Mouse (Mus musculus): Measurements from ENCODE around the gene Gdpgp1. TPM values are rescaled to one million over a fixed set of nuclear protein-coding genes. Genes with fewer than 3 reads are reported as not detected.

Gdpgp1 gene
- polyA plus RNA-seq, 1 experiment: 3.0 TPM

DNA sequence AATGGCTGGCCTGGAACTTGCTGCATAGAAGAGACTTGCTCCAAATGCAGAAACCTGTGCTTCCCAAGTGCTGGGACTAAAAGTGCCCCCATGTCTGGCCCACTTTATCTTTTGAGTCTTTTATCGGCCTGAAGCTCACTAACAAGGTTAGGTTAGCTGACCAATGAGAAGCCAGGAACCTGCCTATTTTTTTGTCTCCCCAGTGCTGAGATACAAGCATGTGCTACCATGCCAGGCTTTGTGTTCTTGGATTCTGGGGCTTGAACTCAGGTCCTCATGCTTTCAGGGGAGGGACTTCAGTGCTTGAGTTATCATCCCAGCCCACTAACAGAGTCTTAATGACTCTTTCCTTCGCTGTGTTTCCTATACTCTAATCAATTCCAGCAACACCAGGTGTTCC lies 25.0 kb downstream of the Gdpgp1 start:
- DNase-seq (ENCODE audit: low read depth in 1 of 2, low spot score in 2 of 2): no peak
- 84% methylated on average over 2 of the region's 2 CpGs for WGBS
- no peaks in the 10 kb centered on the region for H3K36me3 ChIP-seq (ENCODE audit: control insufficient read depth, insufficient read depth, low read length)
- H3K4me1 ChIP-seq (ENCODE audit: control insufficient read depth, insufficient read depth, insufficient read length): 0 out of 2 replicates have a peak, but pooled peaks cover 3% of the 10 kb centered on the region
- TF ChIP-seq POLR2A (IDR thresholded peaks at IDR 0.05; ENCODE audit: low read depth, low read length): no peak
- no peak for TF ChIP-seq CTCF (IDR thresholded peaks at IDR 0.05; ENCODE audit: extremely low read depth, insufficient read depth, insufficient read length, insufficient replicate concordance)
- no peaks in the 10 kb centered on the region for H3K27me3 ChIP-seq (ENCODE audit: control insufficient read depth, insufficient read depth, low read length)
- no peak overlapping the region for H3K4me3 ChIP-seq (ENCODE audit: extremely low read depth, insufficient read depth, insufficient read length)
- H3K27ac ChIP-seq (ENCODE audit: insufficient read depth, low read length): no peak overlapping the region

DNA sequence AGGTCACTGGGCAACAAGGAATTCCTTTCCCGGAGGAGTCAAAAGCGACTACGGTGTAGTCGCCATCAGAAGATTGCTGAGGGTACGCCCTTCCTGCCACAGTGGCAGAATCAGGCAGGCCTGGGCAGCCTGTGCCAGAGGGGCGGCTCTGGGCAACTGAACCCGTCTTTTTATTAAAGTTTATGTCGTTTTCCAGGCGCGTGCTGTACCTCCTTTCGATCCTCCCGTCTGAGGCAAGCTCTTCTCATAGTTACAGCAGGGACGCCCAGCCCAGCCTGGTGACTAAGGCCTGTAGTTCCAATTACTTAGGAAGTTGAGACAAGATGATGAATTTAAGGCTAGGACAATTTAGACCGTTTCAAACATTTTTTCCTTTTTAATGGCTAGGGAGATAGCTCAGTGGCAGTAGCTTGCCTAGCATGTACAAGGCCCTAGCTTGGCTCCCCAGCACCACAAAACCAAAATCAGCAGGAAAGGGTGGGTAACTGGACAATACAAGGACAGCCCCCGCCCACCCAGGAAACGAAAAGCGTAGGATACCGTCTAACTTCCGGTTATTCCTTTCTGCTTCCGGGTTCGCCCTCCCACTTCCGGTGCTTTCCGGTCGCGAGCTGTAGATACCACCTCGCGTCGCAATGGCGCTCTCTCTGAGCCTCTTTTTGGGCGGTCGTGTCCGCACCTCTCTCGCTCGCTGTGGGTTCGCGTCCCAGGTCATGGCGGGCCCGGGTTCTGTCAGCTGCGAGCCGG lies 28.1 kb downstream of the Gdpgp1 start, which contains the start of gene Ngrn:
Gene Ngrn (plus strand): TSS at position 591 of the 747 bp plus-strand sequence.
- no peaks in the 10 kb centered on the region for H3K27me3 ChIP-seq (ENCODE audit: control insufficient read depth, insufficient read depth, low read length)

GRCm38 (mm10) chr7:80261372-80261990 lies 28.8 kb downstream of the Gdpgp1 start:
- peak overlapping the region; percentile 66 for H3K27ac ChIP-seq (ENCODE audit: insufficient read depth, low read length)
- no peak for TF ChIP-seq POLR2A (IDR thresholded peaks at IDR 0.05; ENCODE audit: low read depth, low read length)
- no peak for TF ChIP-seq CTCF (IDR thresholded peaks at IDR 0.05; ENCODE audit: extremely low read depth, insufficient read depth, insufficient read length, insufficient replicate concordance)
- no peaks in the 10 kb centered on the region for H3K27me3 ChIP-seq (ENCODE audit: control insufficient read depth, insufficient read depth, low read length)
- peak overlapping the region; percentile 84 for H3K4me3 ChIP-seq (ENCODE audit: extremely low read depth, insufficient read depth, insufficient read length)
- H3K36me3 ChIP-seq (ENCODE audit: control insufficient read depth, insufficient read depth, low read length): peaks cover 8% of the 10 kb centered on the region
- no peak for DNase-seq (ENCODE audit: low read depth in 1 of 2, low spot score in 2 of 2)
- 2% methylated on average over 32 of the region's 32 CpGs for WGBS
- H3K4me1 ChIP-seq (ENCODE audit: control insufficient read depth, insufficient read depth, insufficient read length): 0 out of 2 replicates have a peak, but pooled peaks cover 3% of the 10 kb centered on the region

More for the DNA sequence above, 28.1 kb downstream of the Gdpgp1 start, which contains the start of gene Ngrn:
- peak; percentile 70 to 79 for DNase-seq (ENCODE audit: low read depth in 1 of 2, low spot score in 2 of 2)
- peak within 1 kb of the TSS; percentile 84 for H3K4me3 ChIP-seq (ENCODE audit: extremely low read depth, insufficient read depth, insufficient read length)
- TF ChIP-seq CTCF (IDR thresholded peaks at IDR 0.05; ENCODE audit: extremely low read depth, insufficient read depth, insufficient read length, insufficient replicate concordance) (no peak), POLR2A (IDR thresholded peaks at IDR 0.05; ENCODE audit: low read depth, low read length) (peak; percentile 60; the same call in 1 of the 2 replicates)
- H3K4me1 ChIP-seq (ENCODE audit: control insufficient read depth, insufficient read depth, insufficient read length): 0 out of 2 replicates have a peak, but pooled peaks cover 3% of the 10 kb centered on the region
- H3K27ac ChIP-seq (ENCODE audit: insufficient read depth, low read length): peak within 1 kb of the TSS; percentile 66
- peaks cover 6% of the 10 kb centered on the region for H3K36me3 ChIP-seq (ENCODE audit: control insufficient read depth, insufficient read depth, low read length)
- WGBS: 30% methylated on average over 40 of the region's 40 CpGs

GRCm38 (mm10) chr7:80264606-80265005 lies 31.9 kb downstream of the Gdpgp1 start:
- WGBS: 93% methylated on average over 12 of the region's 12 CpGs
- H3K36me3 ChIP-seq (ENCODE audit: control insufficient read depth, insufficient read depth, low read length): peaks cover 9% of the 10 kb centered on the region
- TF ChIP-seq CTCF (IDR thresholded peaks at IDR 0.05; ENCODE audit: extremely low read depth, insufficient read depth, insufficient read length, insufficient replicate concordance): no peak
- TF ChIP-seq POLR2A (IDR thresholded peaks at IDR 0.05; ENCODE audit: low read depth, low read length): no peak

GRCm38 (mm10) chr7:80267764-80268163 lies 35.1 kb downstream of the Gdpgp1 start:
- WGBS: 82% methylated on average over 1 of the region's 1 CpGs
- no peak overlapping the region for H3K27ac ChIP-seq (ENCODE audit: insufficient read depth, low read length)
- no peak for TF ChIP-seq CTCF (IDR thresholded peaks at IDR 0.05; ENCODE audit: extremely low read depth, insufficient read depth, insufficient read length, insufficient replicate concordance)
- H3K27me3 ChIP-seq (ENCODE audit: control insufficient read depth, insufficient read depth, low read length): no peaks in the 10 kb centered on the region
- H3K4me3 ChIP-seq (ENCODE audit: extremely low read depth, insufficient read depth, insufficient read length): no peak overlapping the region
- H3K4me1 ChIP-seq (ENCODE audit: control insufficient read depth, insufficient read depth, insufficient read length): peaks cover 4% of the 10 kb centered on the region; the same call in 1 of the 2 replicates
- peaks cover 9% of the 10 kb centered on the region for H3K36me3 ChIP-seq (ENCODE audit: control insufficient read depth, insufficient read depth, low read length)
- no peak for DNase-seq (ENCODE audit: low read depth in 1 of 2, low spot score in 2 of 2)

More at GRCm38 (mm10) chr7:80264606-80265005, 31.9 kb downstream of the Gdpgp1 start:
- DNase-seq (ENCODE audit: low read depth in 1 of 2, low spot score in 2 of 2): no peak
- H3K27me3 ChIP-seq (ENCODE audit: control insufficient read depth, insufficient read depth, low read length): no peaks in the 10 kb centered on the region
- no peak overlapping the region for H3K4me3 ChIP-seq (ENCODE audit: extremely low read depth, insufficient read depth, insufficient read length)
- peaks cover 4% of the 10 kb centered on the region; the same call in 1 of the 2 replicates for H3K4me1 ChIP-seq (ENCODE audit: control insufficient read depth, insufficient read depth, insufficient read length)
- H3K27ac ChIP-seq (ENCODE audit: insufficient read depth, low read length): no peak overlapping the region

DNA sequence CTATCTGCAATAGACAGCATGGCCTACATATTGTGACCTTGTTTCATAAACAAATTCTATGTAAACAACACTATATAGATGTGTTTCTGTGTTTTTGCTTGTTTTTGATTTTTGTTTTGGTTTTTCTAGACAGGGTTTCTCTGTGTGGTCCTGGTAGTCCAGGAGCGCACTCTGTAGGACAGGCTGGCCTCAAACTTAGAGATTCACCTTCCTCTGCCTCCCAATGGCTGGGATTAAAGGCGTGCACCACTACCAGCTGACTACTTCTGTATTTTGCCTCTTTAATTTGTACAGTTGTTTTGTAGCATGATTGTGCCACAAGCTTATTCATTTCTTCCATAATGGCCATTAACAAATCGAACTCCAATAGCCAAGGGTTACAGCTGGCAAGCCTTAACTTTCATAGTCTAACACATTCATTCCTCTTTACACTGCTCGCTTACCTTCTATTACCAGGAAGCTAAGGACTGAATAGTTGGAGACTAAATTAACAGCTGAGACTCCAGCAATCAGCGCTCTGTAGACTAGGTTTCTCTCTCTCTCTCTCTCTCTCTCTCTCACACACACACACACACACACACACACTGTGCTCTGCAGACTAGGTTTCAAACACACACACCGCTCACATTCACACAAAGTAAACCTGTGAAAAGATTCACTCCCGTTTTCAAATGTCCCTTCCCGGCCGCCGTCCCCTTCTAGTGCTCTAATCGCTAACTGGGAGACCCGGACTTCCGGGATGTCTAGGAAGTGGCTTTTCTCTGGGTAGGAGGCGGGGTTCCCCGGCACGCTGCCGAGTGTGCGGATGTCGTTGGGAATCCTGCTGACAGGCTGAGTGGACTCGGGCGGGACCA lies 36.5 kb downstream of the Gdpgp1 start, which contains the start of gene Vps33b:
Gene Vps33b (plus strand): TSS at position 753 of the 854 bp plus-strand sequence.
- peak; percentile 86 to 95 for DNase-seq (ENCODE audit: low read depth in 1 of 2, low spot score in 2 of 2)
- Histone ChIP-seq H3K27me3 (ENCODE audit: control insufficient read depth, insufficient read depth, low read length) (no peaks in the 10 kb centered on the region), H3K36me3 (ENCODE audit: control insufficient read depth, insufficient read depth, low read length) (peaks cover 9% of the 10 kb centered on the region), H3K27ac (ENCODE audit: insufficient read depth, low read length) (peak within 1 kb of the TSS; percentile 60), H3K4me1 (ENCODE audit: control insufficient read depth, insufficient read depth, insufficient read length) (peaks cover 4% of the 10 kb centered on the region; the same call in 1 of the 2 replicates), H3K4me3 (ENCODE audit: extremely low read depth, insufficient read depth, insufficient read length) (peak within 1 kb of the TSS; percentile 92)
- WGBS: 3% methylated on average over 21 of the region's 21 CpGs
- TF ChIP-seq POLR2A (IDR thresholded peaks at IDR 0.05; ENCODE audit: low read depth, low read length) (peak; percentile 33), CTCF (IDR thresholded peaks at IDR 0.05; ENCODE audit: extremely low read depth, insufficient read depth, insufficient read length, insufficient replicate concordance) (no peak)
